Comparison of ENCODE assay signal across 8 mouse cellular contexts in genomic region chr2:155276621-155277175, GRCm38 (mm10). TPM values are rescaled to one million over a fixed set of nuclear protein-coding genes. Genes with fewer than 3 reads are reported as not detected.
DNase-seq lines count a peak whose midpoint lies in the region; ATAC-seq and TF ChIP-seq lines count a peak whose summit lies in the region.

No protein-coding gene starts in this region.

- in situ Hi-C loops in ES-E14 (cut with MboI; ENCODE audit: low sequenced_read_pairs in 2 of 2, unreplicated experiment in 2 of 2): no loop called here

- no peaks in the 10 kb centered on the region for H3K27me3 ChIP-seq in embryonic facial prominence, embryonic 15.5 days
- H3K27me3 ChIP-seq in heart, embryonic 14.5 days (ENCODE audit: control insufficient read depth, insufficient read depth, low read length): no peaks in the 10 kb centered on the region

- peak overlapping the region; percentile 62; the same call in 1 of the 2 replicates for H3K27ac ChIP-seq in ES-E14 (ENCODE audit: insufficient read depth, low read depth, low read length, poor library complexity, severe bottlenecking)
- peak overlapping the region; percentile 11; the same call in 1 of the 2 replicates for H3K27ac ChIP-seq in bone marrow macrophage, adult 2 months (ENCODE audit: insufficient read depth, low read depth, low read length)
- H3K27ac ChIP-seq in embryonic facial prominence, embryonic 15.5 days (replicated peaks): peak overlapping the region; percentile 94
- H3K27ac ChIP-seq in heart, embryonic 14.5 days (replicated peaks in 1 of 2; ENCODE audit: control insufficient read depth in 1 of 2, insufficient read depth in 1 of 2, low read depth in 2 of 2, low read length in 2 of 2): peak overlapping the region; percentile 69 to 86

- H3K36me3 ChIP-seq in ES-E14 (ENCODE audit: control insufficient read depth, insufficient read depth, low read length, poor library complexity, severe bottlenecking): no peaks in the 10 kb centered on the region
- peaks cover 10% of the 10 kb centered on the region; the same call in 1 of the 2 replicates for H3K36me3 ChIP-seq in embryonic facial prominence, embryonic 15.5 days
- peaks cover 29% of the 10 kb centered on the region for H3K36me3 ChIP-seq in heart, embryonic 14.5 days (ENCODE audit: control insufficient read depth, insufficient read depth, low read length)

- no peak for TF ChIP-seq POLR2A in bone marrow macrophage, adult 2 months (IDR thresholded peaks at IDR 0.05; ENCODE audit: borderline replicate concordance, low read depth, low read length)

- H3K4me3 ChIP-seq in ES-E14 (ENCODE audit: insufficient read depth in 1 of 2, low read depth in 1 of 2, low read length in 2 of 2, poor library complexity in 1 of 2, severe bottlenecking in 1 of 2): peak overlapping the region; percentile 84 to 87
- H3K4me3 ChIP-seq in bone marrow macrophage, adult 2 months (ENCODE audit: insufficient read depth, low read length): peak overlapping the region; percentile 93
- H3K4me3 ChIP-seq in embryonic facial prominence, embryonic 15.5 days (replicated peaks): peak overlapping the region; percentile 98
- peak overlapping the region; percentile 75 to 86 for H3K4me3 ChIP-seq in heart, embryonic 14.5 days (ENCODE audit: control insufficient read depth in 1 of 2, insufficient read depth in 1 of 2, low read depth in 1 of 2, low read length in 2 of 2)

- H3K4me2 ChIP-seq in embryonic facial prominence, embryonic 15.5 days (replicated peaks): peak overlapping the region; percentile 71
- H3K4me2 ChIP-seq in heart, embryonic 14.5 days (ENCODE audit: low read length): peak overlapping the region; percentile 82

- no peak for TF ChIP-seq CTCF in bone marrow macrophage, adult 2 months (IDR thresholded peaks at IDR 0.05; ENCODE audit: low read depth, low read length)

- no peak for DNase-seq in ES-E14 (ENCODE audit: low read depth, low spot score)
- DNase-seq in kidney, postnatal 25 days: peak; percentile 71 to 87
- peak; percentile 74 for DNase-seq in lung, postnatal 10 days
- peak; percentile 76 for DNase-seq in ovary, postnatal 36 days (ENCODE audit: low spot score)
- DNase-seq in urinary bladder, postnatal 10 days (ENCODE audit: low spot score): peak; percentile 31

- ATAC-seq in embryonic facial prominence, embryonic 15.5 days (ENCODE audit: insufficient number of reproducible peaks, low FRiP score, low TSS enrichment, low read depth): peak; percentile 90
- peak; percentile 93 for ATAC-seq in heart, embryonic 14.5 days (ENCODE audit: insufficient number of reproducible peaks, insufficient read depth, low FRiP score, low read depth)

- no peaks in the 10 kb centered on the region for H3K9me3 ChIP-seq in ES-E14 (ENCODE audit: control insufficient read depth, insufficient read depth, low read depth, low read length)
- no peaks in the 10 kb centered on the region for H3K9me3 ChIP-seq in embryonic facial prominence, embryonic 15.5 days (replicated peaks)
- no peaks in the 10 kb centered on the region for H3K9me3 ChIP-seq in heart, embryonic 14.5 days (ENCODE audit: control insufficient read depth, low read length)

- H3K9ac ChIP-seq in ES-E14 (ENCODE audit: insufficient read depth, low read depth, low read length, poor library complexity, severe bottlenecking): peak overlapping the region; percentile 83
- H3K9ac ChIP-seq in embryonic facial prominence, embryonic 15.5 days: peak overlapping the region; percentile 95
- H3K9ac ChIP-seq in heart, embryonic 14.5 days (ENCODE audit: low read length): peak overlapping the region; percentile 94

- WGBS in embryonic facial prominence, embryonic 15.5 days: 1% methylated on average over 46 of the region's 49 CpGs
- under 1% methylated on average over 45 of the region's 49 CpGs for WGBS in heart, embryonic 14.5 days

- H3K4me1 ChIP-seq in ES-E14 (ENCODE audit: control insufficient read depth in 2 of 2, insufficient read depth in 2 of 2, low read length in 2 of 2, poor library complexity in 1 of 2): peaks cover 0 to 5% of the 10 kb centered on the region in 2 experiments; a peak in 2 of 4 replicates
- H3K4me1 ChIP-seq in bone marrow macrophage, adult 2 months (ENCODE audit: control insufficient read depth, insufficient read depth, low read length): peaks cover 6% of the 10 kb centered on the region; the same call in 1 of the 2 replicates
- H3K4me1 ChIP-seq in embryonic facial prominence, embryonic 15.5 days: peaks cover 15% of the 10 kb centered on the region
- H3K4me1 ChIP-seq in heart, embryonic 14.5 days (ENCODE audit: control insufficient read depth in 2 of 2, insufficient read depth in 2 of 2, low read length in 2 of 2): peaks cover 13 to 22% of the 10 kb centered on the region in 2 experiments

TF ChIP-seq in ES-E14, 5 proteins besides CTCF, POLR2A, EP300 and RAD21:
- no peak for TF ChIP-seq ZC3H11A (IDR thresholded peaks at IDR 0.05; ENCODE audit: borderline replicate concordance, low read depth, low read length)
- no peak for TF ChIP-seq CHD2 (IDR thresholded peaks at IDR 0.05; ENCODE audit: low read depth, low read length)
- TF ChIP-seq ZNF384 (IDR thresholded peaks at IDR 0.05; ENCODE audit: low read depth, low read length): no peak
- no peak for TF ChIP-seq MAFK (IDR thresholded peaks at IDR 0.05; ENCODE audit: insufficient read depth, low read depth, low read length)
- no peak for TF ChIP-seq HCFC1 (IDR thresholded peaks at IDR 0.05; ENCODE audit: borderline replicate concordance, insufficient read depth, low read length)

RNA-seq across cellular contexts. Expression of gene Map1lc3a, which starts 0.6 kb away (rescaled TPM):
- 32.8 and 38.4 TPM in 2 replicates for total RNA-seq in ES-E14 (2012; rRNA removed)
- 39.6 and 39.8 TPM in 2 replicates for polyA plus RNA-seq in bone marrow macrophage, adult 2 months (2012; ENCODE audit: insufficient read depth, insufficient read length, missing spikeins)
- polyA plus RNA-seq in embryonic facial prominence, embryonic 15.5 days (2015; fragmentation: Nextera tagmentation; extraction: Ambion mirVana): 270 and 276 TPM in 2 replicates
- 359 and 441 TPM in 2 replicates for polyA plus RNA-seq in heart, embryonic 14.5 days (2014; fragmentation: Nextera tagmentation; extraction: Ambion mirVana)

RNA-seq across cellular contexts. Expression of gene Dynlrb1, which starts 40.4 kb away (rescaled TPM):
- total RNA-seq in ES-E14 (2012; rRNA removed): 93.0 and 139 TPM in 2 replicates
- 241 and 280 TPM in 2 replicates for polyA plus RNA-seq in bone marrow macrophage, adult 2 months (2012; ENCODE audit: insufficient read depth, insufficient read length, missing spikeins)
- polyA plus RNA-seq in embryonic facial prominence, embryonic 15.5 days (2015; fragmentation: Nextera tagmentation; extraction: Ambion mirVana): 477 and 481 TPM in 2 replicates
- 491 and 511 TPM in 2 replicates for polyA plus RNA-seq in heart, embryonic 14.5 days (2014; fragmentation: Nextera tagmentation; extraction: Ambion mirVana)

Comparison
In these comparisons a context has a peak if more than half of its experiments do, and no peak if none do; other contexts are left out.
1. H3K27ac ChIP-seq: peak in every context shown above with its lines; median percentile 94 in embryonic facial prominence, embryonic 15.5 days; 78 in heart, embryonic 14.5 days; 62 in ES-E14; 11 in bone marrow macrophage, adult 2 months.